Mouse (Mus musculus): ENCODE measurements around the gene Tex47. TPM values are rescaled to one million over a fixed set of nuclear protein-coding genes. Genes with fewer than 3 reads are reported as not detected.
A peak's percentile ranks its signal among the peaks of the same experiment; 100 is the strongest.

Gene Tex47
- polyA plus RNA-seq (2015; fragmentation: Nextera tagmentation; extraction: Ambion mirVana): not detected in 2 replicates

DNA sequence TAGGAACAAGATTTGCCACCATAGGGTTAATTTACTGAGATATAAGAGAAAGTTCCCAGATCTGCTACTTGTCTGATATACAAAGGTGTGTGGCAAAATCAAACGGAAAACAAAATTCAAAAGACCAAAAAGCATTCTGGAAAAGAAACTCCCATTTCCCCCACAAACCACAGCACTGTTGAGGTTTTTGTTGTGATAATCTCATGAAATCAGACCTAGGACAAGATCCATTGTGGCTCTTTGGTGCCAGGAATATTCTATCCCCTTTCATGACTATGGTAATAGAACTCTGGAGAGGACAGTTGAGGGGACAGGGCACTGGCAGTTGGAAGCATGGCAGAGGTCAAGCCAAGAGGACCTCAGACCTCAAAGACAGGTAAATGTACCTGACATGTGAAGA lies at the start of gene Tex47:
Gene Tex47 (plus strand): TSS at position 301 of the 400 bp plus-strand sequence.
- Histone ChIP-seq H3K4me2 (replicated peaks; ENCODE audit: low read depth) (no peak within 1 kb of the TSS), H3K9ac (ENCODE audit: low read depth, low read length) (no peak within 1 kb of the TSS), H3K4me1 (replicated peaks; ENCODE audit: control insufficient read depth, insufficient read depth, low read length) (no peaks in the 10 kb centered on the region), H3K27ac (ENCODE audit: low read depth, low read length) (no peak within 1 kb of the TSS), H3K4me3 (ENCODE audit: low read depth, low read length) (no peak within 1 kb of the TSS), H3K27me3 (replicated peaks; ENCODE audit: control insufficient read depth, insufficient read depth, low read length) (no peaks in the 10 kb centered on the region), H3K36me3 (ENCODE audit: control insufficient read depth, insufficient read depth) (no peaks in the 10 kb centered on the region), H3K9me3 (ENCODE audit: control insufficient read depth) (no peaks in the 10 kb centered on the region)
- no peak for TF ChIP-seq CTCF (IDR thresholded peaks at IDR 0.05; ENCODE audit: low read depth)
- WGBS: 80% methylated on average over 1 of the region's 1 CpGs
- ATAC-seq: no peak

GRCm38 (mm10) chr5:7276659-7277455 lies 27.1 kb upstream of the Tex47 start:
- Histone ChIP-seq H3K4me2 (replicated peaks; ENCODE audit: low read depth) (no peak overlapping the region), H3K9ac (ENCODE audit: low read depth, low read length) (no peak overlapping the region), H3K36me3 (ENCODE audit: control insufficient read depth, insufficient read depth) (no peaks in the 10 kb centered on the region), H3K9me3 (ENCODE audit: control insufficient read depth) (no peaks in the 10 kb centered on the region), H3K4me1 (replicated peaks; ENCODE audit: control insufficient read depth, insufficient read depth, low read length) (no peaks in the 10 kb centered on the region), H3K4me3 (ENCODE audit: low read depth, low read length) (no peak overlapping the region), H3K27ac (ENCODE audit: low read depth, low read length) (no peak overlapping the region), H3K27me3 (replicated peaks; ENCODE audit: control insufficient read depth, insufficient read depth, low read length) (no peaks in the 10 kb centered on the region)
- ATAC-seq: no peak
- WGBS: 89% methylated on average over 7 of the region's 7 CpGs
- TF ChIP-seq CTCF (IDR thresholded peaks at IDR 0.05; ENCODE audit: low read depth): no peak

GRCm38 (mm10) chr5:7284336-7284735 lies 19.6 kb upstream of the Tex47 start:
- Histone ChIP-seq H3K9me3 (ENCODE audit: control insufficient read depth) (no peaks in the 10 kb centered on the region), H3K4me2 (replicated peaks; ENCODE audit: low read depth) (no peak overlapping the region), H3K4me3 (ENCODE audit: low read depth, low read length) (no peak overlapping the region), H3K27ac (ENCODE audit: low read depth, low read length) (no peak overlapping the region), H3K36me3 (ENCODE audit: control insufficient read depth, insufficient read depth) (no peaks in the 10 kb centered on the region), H3K9ac (ENCODE audit: low read depth, low read length) (no peak overlapping the region), H3K4me1 (replicated peaks; ENCODE audit: control insufficient read depth, insufficient read depth, low read length) (no peaks in the 10 kb centered on the region), H3K27me3 (replicated peaks; ENCODE audit: control insufficient read depth, insufficient read depth, low read length) (no peaks in the 10 kb centered on the region)
- TF ChIP-seq CTCF (IDR thresholded peaks at IDR 0.05; ENCODE audit: low read depth): no peak
- no peak for ATAC-seq
- WGBS: 76% methylated on average over 1 of the region's 1 CpGs

- Histone ChIP-seq H3K4me1 (replicated peaks; ENCODE audit: control insufficient read depth, insufficient read depth, low read length) (no peaks in the 10 kb centered on the region), H3K4me3 (ENCODE audit: low read depth, low read length) (no peak overlapping the region), H3K9me3 (ENCODE audit: control insufficient read depth) (no peaks in the 10 kb centered on the region), H3K4me2 (replicated peaks; ENCODE audit: low read depth) (no peak overlapping the region), H3K9ac (ENCODE audit: low read depth, low read length) (no peak overlapping the region), H3K36me3 (ENCODE audit: control insufficient read depth, insufficient read depth) (no peaks in the 10 kb centered on the region), H3K27ac (ENCODE audit: low read depth, low read length) (no peak overlapping the region), H3K27me3 (replicated peaks; ENCODE audit: control insufficient read depth, insufficient read depth, low read length) (no peaks in the 10 kb centered on the region)
- 58% methylated on average over 1 of the region's 1 CpGs for WGBS
- ATAC-seq: no peak
- TF ChIP-seq CTCF (IDR thresholded peaks at IDR 0.05; ENCODE audit: low read depth): no peak
Observed at GRCm38 (mm10) chr5:7302969-7303368, 950 bp upstream of the Tex47 start.

DNA sequence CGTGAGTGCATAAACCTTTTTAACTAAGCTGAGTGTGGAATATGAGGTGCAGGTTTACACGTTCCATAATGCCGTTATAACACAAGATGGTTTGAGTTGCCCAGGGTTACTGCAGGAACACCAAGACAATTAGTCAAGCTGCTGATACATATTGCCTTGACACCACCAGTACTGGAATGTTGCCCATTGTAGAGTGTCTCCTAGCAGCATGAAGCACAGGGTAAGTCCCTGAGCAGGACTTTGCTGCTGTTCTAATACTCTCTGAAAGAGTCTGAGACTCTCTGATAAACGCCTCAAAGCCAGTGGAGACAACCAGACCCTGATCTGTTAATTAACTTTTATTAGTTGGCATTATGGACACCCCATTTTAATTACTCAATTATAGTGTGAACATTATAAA lies 21.7 kb downstream of the Tex47 start:
- WGBS: 84% methylated on average over 4 of the region's 4 CpGs
- Histone ChIP-seq H3K27me3 (replicated peaks; ENCODE audit: control insufficient read depth, insufficient read depth, low read length) (no peaks in the 10 kb centered on the region), H3K27ac (ENCODE audit: low read depth, low read length) (no peak overlapping the region), H3K4me1 (replicated peaks; ENCODE audit: control insufficient read depth, insufficient read depth, low read length) (no peaks in the 10 kb centered on the region), H3K4me2 (replicated peaks; ENCODE audit: low read depth) (no peak overlapping the region), H3K36me3 (ENCODE audit: control insufficient read depth, insufficient read depth) (no peaks in the 10 kb centered on the region), H3K9ac (ENCODE audit: low read depth, low read length) (no peak overlapping the region), H3K9me3 (ENCODE audit: control insufficient read depth) (no peaks in the 10 kb centered on the region), H3K4me3 (ENCODE audit: low read depth, low read length) (no peak overlapping the region)
- no peak for TF ChIP-seq CTCF (IDR thresholded peaks at IDR 0.05; ENCODE audit: low read depth)
- ATAC-seq: no peak

DNA sequence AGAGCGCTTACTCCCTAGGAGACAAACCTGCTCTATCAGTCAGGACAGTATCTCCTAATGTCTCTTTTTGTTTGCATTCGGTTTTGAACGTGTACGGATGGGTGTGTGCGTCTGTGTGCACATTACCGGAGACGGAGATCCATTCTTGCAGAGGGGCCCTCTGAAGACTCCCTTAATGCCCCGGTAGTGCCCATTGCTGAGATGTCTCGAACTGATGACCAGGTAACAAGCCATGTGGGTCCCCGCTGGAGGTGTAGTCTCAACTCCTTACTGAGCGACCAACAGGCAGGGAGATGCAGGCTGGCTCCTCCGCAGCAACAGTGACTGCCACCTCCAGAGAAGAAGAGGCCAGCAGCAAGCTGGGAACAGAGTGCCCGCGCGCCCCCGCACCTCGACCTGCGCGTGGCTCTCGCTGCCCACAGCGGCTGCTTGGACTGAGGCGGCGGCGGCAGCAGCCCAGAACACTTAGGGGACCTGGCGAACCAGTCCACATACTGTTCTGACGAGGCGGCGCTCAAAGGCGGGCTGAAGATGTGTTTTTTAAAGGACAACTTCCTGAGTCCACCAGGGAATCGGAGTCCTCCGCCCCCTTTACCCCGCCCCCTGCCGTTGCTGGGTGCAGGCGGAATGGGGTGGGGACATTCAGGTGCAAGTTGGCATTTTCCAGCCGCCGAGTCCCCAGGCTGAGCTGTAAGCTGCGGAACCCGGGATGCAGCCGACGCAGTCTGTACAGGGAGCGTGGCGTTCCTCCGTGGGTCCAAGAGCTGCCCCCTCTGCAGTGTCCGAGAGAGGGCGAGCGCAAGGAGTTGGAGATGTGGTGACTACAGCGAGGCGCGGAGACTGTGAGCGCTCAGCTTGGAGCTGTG lies 40.5 kb downstream of the Tex47 start, which contains the start of gene Zfp804b:
Gene Zfp804b (minus strand): TSS at position 612 of the 866 bp plus-strand sequence.
- WGBS: under 1% methylated on average over 50 of the region's 50 CpGs
- Histone ChIP-seq H3K9me3 (ENCODE audit: control insufficient read depth) (no peaks in the 10 kb centered on the region), H3K4me1 (replicated peaks; ENCODE audit: control insufficient read depth, insufficient read depth, low read length) (no peaks in the 10 kb centered on the region), H3K36me3 (ENCODE audit: control insufficient read depth, insufficient read depth) (no peaks in the 10 kb centered on the region), H3K27ac (ENCODE audit: low read depth, low read length) (no peak within 1 kb of the TSS), H3K27me3 (replicated peaks; ENCODE audit: control insufficient read depth, insufficient read depth, low read length) (no peaks in the 10 kb centered on the region), H3K9ac (ENCODE audit: low read depth, low read length) (0 out of 2 replicates have a peak within 1 kb of the TSS, but pooled peaks have one; percentile 12), H3K4me2 (replicated peaks; ENCODE audit: low read depth) (peak within 1 kb of the TSS; percentile 95), H3K4me3 (ENCODE audit: low read depth, low read length) (peak within 1 kb of the TSS; percentile 49)
- peak; percentile 63 for ATAC-seq
- TF ChIP-seq CTCF (IDR thresholded peaks at IDR 0.05; ENCODE audit: low read depth): peak; percentile 57
